Mouse (Mus musculus) liver, embryonic 14.5 days (tissue): ENCODE results near the gene Man1a.

ENCODE experiments used
- CTCF ChIP-seq: IDR thresholded peaks from 2 replicates; pipeline ENCODE4 v1.5.1; 2016; ENCODE audit warnings: antibody characterized with exemption, low read depth, control low read depth
- EP300 ChIP-seq: IDR thresholded peaks from 2 replicates; pipeline ENCODE4 v1.6.1; 2016; ENCODE audit warnings: antibody characterized with exemption, low read depth

DNA sequence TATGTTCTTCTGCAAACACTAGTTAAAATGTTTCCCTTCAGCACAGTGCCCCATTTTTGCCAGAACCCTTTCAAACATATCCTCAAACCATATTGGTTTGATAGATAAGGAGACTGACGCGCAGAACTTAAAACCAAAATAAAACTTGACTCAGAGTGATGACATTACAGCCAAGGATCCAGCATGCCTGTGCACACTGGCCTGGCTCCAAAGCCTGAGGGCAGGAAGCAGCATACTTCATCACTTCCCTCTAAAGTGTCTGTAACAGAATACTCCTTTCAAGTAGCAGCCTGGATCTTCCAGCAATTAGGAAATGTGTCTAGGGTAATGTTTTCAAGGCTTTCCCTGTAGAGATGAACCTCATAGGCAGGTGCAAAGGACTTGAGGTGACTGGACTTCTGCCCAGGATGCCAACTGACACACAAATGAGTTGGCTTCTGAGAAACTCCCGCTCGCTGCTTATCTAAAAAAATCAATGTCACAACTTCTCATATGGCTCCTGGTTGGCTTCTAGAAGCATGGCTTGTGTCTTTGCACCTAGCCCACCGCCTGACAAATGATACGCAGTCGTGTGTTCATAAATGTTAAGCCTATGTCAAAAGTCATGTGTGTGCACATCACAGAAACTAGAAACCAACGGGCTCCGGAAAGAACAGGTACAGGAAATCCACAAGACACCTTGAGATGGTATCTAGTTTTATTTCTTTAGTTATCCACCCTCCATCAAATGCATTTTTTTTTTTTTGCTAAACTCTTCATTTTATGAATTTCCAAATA lies 43.9 kb downstream of the Man1a start:
- TF ChIP-seq CTCF (no peak), EP300 (no peak)
